Mouse (Mus musculus): Measurements from ENCODE around the gene Prdx3. TPM values are rescaled to one million over a fixed set of nuclear protein-coding genes. Genes with fewer than 3 reads are reported as not detected.
"Not testable (repeated sequence)": the region's sequence is repeated elsewhere in the genome, so short reads cannot be mapped to it uniquely, and the experiment has no call there.

Prdx3 gene
- polyA plus RNA-seq, 1 experiment, result 183 TPM

GRCm38 (mm10) chr19:60866169-60866568 lies 8.2 kb downstream of the Prdx3 start:
- DNase-seq (ENCODE audit: low read depth), result not testable (repeated sequence)

GRCm38 (mm10) chr19:60860868-60861700 lies 13.3 kb downstream of the Prdx3 start, which contains the start of gene Sfxn4:
TSS of gene Sfxn4 (minus strand) at chr19:60861479.
- no peak for DNase-seq (ENCODE audit: low read depth)

- DNase-seq (ENCODE audit: low read depth), result no peak
Observed at GRCm38 (mm10) chr19:60845731-60846130, 28.6 kb downstream of the Prdx3 start.

- no peak for DNase-seq (ENCODE audit: low read depth)
Observed at GRCm38 (mm10) chr19:60843324-60843723, 31.0 kb downstream of the Prdx3 start.

- no peak for DNase-seq (ENCODE audit: low read depth)
Observed at GRCm38 (mm10) chr19:60837747-60838146, 36.6 kb downstream of the Prdx3 start.

GRCm38 (mm10) chr19:60818677-60819076 lies 55.7 kb downstream of the Prdx3 start:
- no peak for DNase-seq (ENCODE audit: low read depth)

Other genes with a start within 250 kb of the Prdx3 start
- 0.27 and 0.51 TPM in 2 replicates for gene Nanos1, start 118.6 kb downstream of the Prdx3 start, polyA plus RNA-seq (2012; rRNA removed)
- gene Eif3a, start 83.9 kb downstream of the Prdx3 start, polyA plus RNA-seq (2012; rRNA removed), result 34.3 and 48.9 TPM in 2 replicates
- gene Fam45a, start 63.0 kb downstream of the Prdx3 start, polyA plus RNA-seq (2012; rRNA removed), result 13.5 and 14.2 TPM in 2 replicates
- 1.9 and 2.6 TPM in 2 replicates for gene Sfxn4, start 13.1 kb downstream of the Prdx3 start, polyA plus RNA-seq (2012; rRNA removed)
- 4.6 and 5.4 TPM in 2 replicates for gene Grk5, start 15.2 kb upstream of the Prdx3 start, polyA plus RNA-seq (2012; rRNA removed)

Measured in gonadal fat pad, adult 2 months (tissue).